Mouse (Mus musculus) A20 (cell line): ENCODE measurements around the gene Gm10837.
A peak's percentile ranks its signal among the peaks of the same experiment; 100 is the strongest.

ENCODE experiments used
- DNase-seq: peaks from one replicate; pipeline ENCODE4 v3.0.0-alpha.2; 2011; ENCODE audit warnings: low read depth, low spot score

Gm10837 gene

GRCm38 (mm10) chr14:122534017-122534924, 43.9 kb downstream of the Gm10837 start, which contains the start of gene Pcca:
Gene Pcca (plus strand): TSS chr14:122534324.
- peak; percentile 98 for DNase-seq

- DNase-seq: no peak
Observed at GRCm38 (mm10) chr14:122535986-122536385, 45.6 kb downstream of the Gm10837 start.
